In genomic region chr15:96107503-96107902, GRCm38 (mm10) we compare ENCODE assay signal across 23 mouse cellular contexts.
DNase-seq lines count a peak whose midpoint lies in the region; ATAC-seq and TF ChIP-seq lines count a peak whose summit lies in the region.
"Had no signal": no experiment of that assay in that cellular context is flagged by ENCODE, and none has a peak within 500 bp of the region (broad histone marks: within the 10 kb centered on the region; RNA-seq: fewer than 3 reads in every experiment).

No protein-coding gene starts in this region.

- DNase-seq in lung, postnatal 14 days: no peak
- DNase-seq in embryonic facial prominence, embryonic 14.5 days (ENCODE audit: low spot score): peak; percentile 79
- DNase-seq in gonadal fat pad, adult 2 months (ENCODE audit: low read depth): peak; percentile 81
- no peak for DNase-seq in stomach, postnatal 0 days (ENCODE audit: low spot score)
- DNase-seq: adrenal gland, adult 2 months; adrenal gland, postnatal 25 days; cerebellum, adult 18-20 months; cerebellum, adult 9-11 months; cerebellum, postnatal 36 days; gastrocnemius, postnatal 10 days; heart, adult 2 months; heart, postnatal 14 days had no signal

- TF ChIP-seq CTCF in stomach, postnatal 0 days (IDR thresholded peaks at IDR 0.05; ENCODE audit: low read depth): no peak

- peak; percentile 47 for TF ChIP-seq EP300 in stomach, postnatal 0 days (optimal IDR thresholded peaks at IDR 0.05)

- no peaks in the 10 kb centered on the region for H3K9me3 ChIP-seq in lung, embryonic 15.5 days
- H3K9me3 ChIP-seq in embryonic facial prominence, embryonic 14.5 days (ENCODE audit: control insufficient read depth, low read length): peaks cover 5% of the 10 kb centered on the region
- no peaks in the 10 kb centered on the region for H3K9me3 ChIP-seq in stomach, postnatal 0 days (ENCODE audit: control insufficient read depth, low read length)
- H3K9me3 ChIP-seq: forebrain, embryonic 12.5 days; heart, embryonic 15.5 days; hindbrain, embryonic 10.5 days had no signal

- no peaks in the 10 kb centered on the region for H3K27me3 ChIP-seq in lung, embryonic 15.5 days
- no peaks in the 10 kb centered on the region for H3K27me3 ChIP-seq in embryonic facial prominence, embryonic 14.5 days (replicated peaks; ENCODE audit: control insufficient read depth, insufficient read depth, low read length)
- no peaks in the 10 kb centered on the region for H3K27me3 ChIP-seq in stomach, postnatal 0 days (ENCODE audit: control insufficient read depth, insufficient read depth, low read length)
- H3K27me3 ChIP-seq: CH12.LX; forebrain, embryonic 12.5 days; heart, embryonic 15.5 days; Patski had no signal

- 45% methylated on average over 4 of the region's 4 CpGs for whole genome bisulfite sequencing in lung, embryonic 15.5 days
- 50% methylated on average over 4 of the region's 4 CpGs for WGBS in embryonic facial prominence, embryonic 14.5 days
- 50% methylated on average over 4 of the region's 4 CpGs for WGBS in stomach, postnatal 0 days

- H3K36me3 ChIP-seq in lung, embryonic 15.5 days: no peaks in the 10 kb centered on the region
- no peaks in the 10 kb centered on the region for H3K36me3 ChIP-seq in embryonic facial prominence, embryonic 14.5 days (ENCODE audit: control insufficient read depth, insufficient read depth, low read length)
- no peaks in the 10 kb centered on the region for H3K36me3 ChIP-seq in stomach, postnatal 0 days (ENCODE audit: control insufficient read depth, insufficient read depth, low read length)
- H3K36me3 ChIP-seq: forebrain, embryonic 12.5 days; heart, embryonic 15.5 days; hindbrain, embryonic 10.5 days had no signal

- peak; percentile 42; the same call in 1 of the 2 replicates for ATAC-seq in lung, embryonic 15.5 days (ENCODE audit: borderline replicate concordance, extremely low read depth, low FRiP score, low TSS enrichment)
- peak; percentile 83 for ATAC-seq in embryonic facial prominence, embryonic 14.5 days (ENCODE audit: low read depth)
- ATAC-seq in stomach, postnatal 0 days (ENCODE audit: low FRiP score, low TSS enrichment): no peak; the same call in 1 of the 2 replicates
- ATAC-seq in monocyte, adult 5-6 weeks (replicated peaks; ENCODE audit: insufficient number of reproducible peaks, low FRiP score, low TSS enrichment, poor library complexity, severe bottlenecking): no peak
- ATAC-seq: activated CD4-positive, CD25-positive, alpha-beta regulatory T cell, adult 4 months; forebrain, embryonic 16.5 days; Patski had no signal

- H3K4me1 ChIP-seq in lung, embryonic 15.5 days: no peaks in the 10 kb centered on the region
- no peaks in the 10 kb centered on the region; the same call in 1 of the 2 replicates for H3K4me1 ChIP-seq in embryonic facial prominence, embryonic 14.5 days (ENCODE audit: control insufficient read depth, insufficient read depth, low read length)
- no peaks in the 10 kb centered on the region for H3K4me1 ChIP-seq in stomach, postnatal 0 days (replicated peaks; ENCODE audit: control insufficient read depth, insufficient read depth)
- H3K4me1 ChIP-seq: heart, embryonic 15.5 days had no signal

- H3K4me3 ChIP-seq in lung, embryonic 15.5 days: no peak overlapping the region
- H3K4me3 ChIP-seq in embryonic facial prominence, embryonic 14.5 days (ENCODE audit: low read depth, low read length): no peak overlapping the region
- H3K4me3 ChIP-seq in stomach, postnatal 0 days (ENCODE audit: low read depth, low read length): no peak overlapping the region
- H3K4me3 ChIP-seq: forebrain, embryonic 12.5 days; heart, adult 2 months; heart, embryonic 15.5 days; hindbrain, embryonic 10.5 days had no signal

- H3K9ac ChIP-seq in lung, embryonic 15.5 days: no peak overlapping the region
- no peak overlapping the region for H3K9ac ChIP-seq in embryonic facial prominence, embryonic 14.5 days (ENCODE audit: low read depth, low read length)
- H3K9ac ChIP-seq in stomach, postnatal 0 days (ENCODE audit: low read length): no peak overlapping the region
- H3K9ac ChIP-seq: forebrain, embryonic 12.5 days; heart, embryonic 15.5 days; hindbrain, embryonic 14.5 days had no signal

- H3K4me2 ChIP-seq in lung, embryonic 15.5 days: no peak overlapping the region
- no peak overlapping the region for H3K4me2 ChIP-seq in embryonic facial prominence, embryonic 14.5 days (ENCODE audit: low read depth, low read length)
- H3K4me2 ChIP-seq in stomach, postnatal 0 days (replicated peaks; ENCODE audit: low read depth): no peak overlapping the region
- H3K4me2 ChIP-seq: forebrain, embryonic 12.5 days; heart, embryonic 11.5 days; heart, embryonic 15.5 days; hindbrain, embryonic 14.5 days had no signal

- H3K27ac ChIP-seq in lung, embryonic 15.5 days: 0 out of 2 replicates have a peak overlapping the region, but pooled peaks have one; percentile 24
- no peak overlapping the region for H3K27ac ChIP-seq in embryonic facial prominence, embryonic 14.5 days (replicated peaks; ENCODE audit: low read depth, low read length)
- peak overlapping the region; percentile 30; the same call in 1 of the 2 replicates for H3K27ac ChIP-seq in stomach, postnatal 0 days (replicated peaks)
- H3K27ac ChIP-seq: forebrain, embryonic 12.5 days; heart, adult 2 months; heart, embryonic 15.5 days; hindbrain, embryonic 10.5 days; hindbrain, embryonic 14.5 days had no signal

Comparison
In these comparisons a context has a peak if more than half of its experiments do, and no peak if none do; other contexts are left out.
1. ATAC-seq: peak in lung, embryonic 15.5 days (single experiment) and embryonic facial prominence, embryonic 14.5 days (single experiment); none in stomach, postnatal 0 days (single experiment) and monocyte, adult 5-6 weeks (single experiment).
2. DNase-seq: peak in embryonic facial prominence, embryonic 14.5 days (single experiment) and gonadal fat pad, adult 2 months (single experiment); none in lung, postnatal 14 days (single experiment) and stomach, postnatal 0 days (single experiment).